Mouse (Mus musculus) adrenal gland, postnatal 10 days (tissue): ENCODE measurements at regions not wholly inside any gene's neighbourhood (a gene's known extent, or its start where the extent isn't known, plus 50 kb on each side); places are given as distances from the start of the nearest gene placed in this dataset.

Experiments used
- DNase-seq: peaks from one replicate; pipeline ENCODE4 v3.0.0; 2021; ENCODE audit warnings: mixed read lengths

DNA sequence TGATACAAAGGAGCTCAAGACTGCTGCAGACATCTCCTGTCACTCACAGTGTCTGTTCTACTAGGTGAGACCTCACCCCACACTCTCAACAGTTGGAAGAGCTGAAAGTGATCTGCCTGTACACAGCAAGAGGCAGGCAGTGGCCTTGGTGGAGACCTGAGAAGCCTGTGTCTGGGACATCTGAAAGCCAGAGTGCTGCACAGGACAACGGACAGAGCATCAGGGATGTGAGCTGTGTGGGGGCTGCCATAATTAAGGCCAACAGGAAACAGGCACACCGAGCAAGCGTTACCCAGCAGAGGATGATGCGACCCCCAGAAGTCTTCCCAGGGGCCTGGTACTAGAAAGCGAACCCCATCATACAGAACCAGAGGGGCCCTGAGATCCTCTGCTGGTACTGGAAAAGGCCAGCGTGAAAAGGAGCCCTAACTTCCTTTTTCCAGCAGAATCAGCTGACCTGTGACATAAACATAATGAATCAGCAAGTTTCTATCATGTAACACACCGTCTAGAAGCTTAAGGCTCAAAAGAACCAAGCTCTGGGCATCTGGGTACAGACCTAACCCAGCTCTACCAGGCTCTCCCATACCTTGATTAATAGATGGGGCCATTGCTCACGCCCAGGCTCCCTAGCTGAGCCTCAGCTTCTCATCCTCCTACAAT lies 105.7 kb downstream of the Plxna1 start:
- DNase-seq, result no peak

DNA sequence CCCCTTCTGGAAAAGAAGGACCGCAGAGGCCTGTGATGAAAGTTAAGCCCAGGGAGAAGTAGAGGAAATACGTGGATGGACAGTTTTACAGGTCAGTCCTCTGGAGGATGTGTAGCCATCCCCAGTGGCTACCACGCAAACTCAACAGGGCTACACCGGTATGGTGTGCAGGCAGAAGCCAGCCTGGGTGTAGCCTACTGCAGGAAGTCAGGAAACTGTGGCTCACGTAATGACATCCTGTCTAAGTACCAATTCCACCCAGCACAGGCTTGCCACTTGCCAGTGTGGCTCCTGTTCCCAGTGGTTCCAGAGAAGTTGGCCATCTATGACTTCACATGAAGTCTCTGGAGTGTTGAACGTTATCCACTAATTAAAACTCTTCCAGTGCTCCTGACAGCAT lies 105.0 kb downstream of the Plxna1 start:
- DNase-seq, result no peak

DNA sequence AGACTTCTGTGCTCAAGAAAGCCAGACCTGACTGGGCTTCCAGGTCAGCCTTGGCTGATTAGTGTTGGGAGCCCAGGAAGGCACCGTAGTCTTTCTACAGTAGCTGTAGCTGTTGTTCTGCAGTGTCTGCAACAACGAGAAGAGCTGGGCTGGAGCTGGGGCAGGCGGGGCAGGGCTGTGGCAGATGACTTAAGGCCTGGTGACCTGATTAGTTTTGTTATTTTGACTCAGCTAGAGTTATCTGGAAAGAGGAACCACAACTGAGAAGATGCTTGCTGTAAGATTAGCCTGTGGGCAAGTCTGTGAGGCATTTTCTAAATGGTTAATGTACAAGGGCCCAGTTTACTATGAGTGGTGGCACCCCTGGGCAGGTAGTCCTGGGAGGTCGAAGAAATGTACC lies 104.3 kb downstream of the Plxna1 start:
- no peak for DNase-seq

DNA sequence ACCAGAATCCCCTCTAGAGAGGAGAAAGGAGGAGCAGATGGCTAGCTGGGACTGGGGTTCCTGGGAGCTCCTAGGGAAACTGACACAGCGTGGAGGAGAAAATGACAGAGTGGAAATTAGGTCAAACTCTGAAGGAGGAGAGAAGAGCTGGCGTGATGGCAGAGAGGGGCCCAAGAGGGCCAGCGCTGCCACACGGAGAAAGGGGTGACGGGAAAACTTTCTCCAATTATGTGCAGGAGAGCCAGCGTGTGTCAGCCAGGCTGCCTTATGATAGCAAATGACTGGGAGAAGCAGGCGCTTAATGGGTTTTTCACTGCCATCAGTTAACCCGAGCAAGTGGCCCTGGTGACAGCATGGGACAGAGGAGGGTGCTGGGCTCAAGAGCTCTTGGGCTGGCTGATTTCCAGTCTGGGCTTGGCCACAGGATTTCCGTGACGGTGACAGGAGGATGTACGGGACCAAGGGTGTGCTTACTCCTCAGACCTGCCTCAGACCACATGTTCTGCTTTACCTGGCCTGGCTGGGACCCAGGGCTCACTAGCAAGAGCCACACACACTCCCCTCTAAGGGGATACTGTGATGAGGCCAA lies 102.9 kb downstream of the Plxna1 start:
- no peak for DNase-seq

DNA sequence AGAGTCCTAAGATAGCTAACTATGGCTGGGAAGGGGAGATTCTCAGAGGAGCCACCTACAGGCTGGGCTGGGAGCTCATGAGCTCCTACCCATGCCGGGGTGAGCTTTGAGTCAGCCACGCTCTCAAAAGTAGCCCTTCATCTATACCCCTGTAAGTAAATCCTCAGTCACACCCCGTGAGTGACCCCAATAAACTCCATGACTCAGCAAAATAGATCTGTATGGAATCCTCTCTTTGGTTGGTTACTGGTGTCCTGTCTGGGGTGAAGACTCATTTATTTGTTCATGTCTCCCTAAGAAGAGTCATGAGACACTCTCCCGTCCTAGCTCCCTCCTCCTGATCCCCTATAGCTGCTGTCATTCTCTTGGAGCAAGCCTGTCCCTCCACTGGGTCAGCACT lies 99.5 kb downstream of the Plxna1 start:
- no peak for DNase-seq

DNA sequence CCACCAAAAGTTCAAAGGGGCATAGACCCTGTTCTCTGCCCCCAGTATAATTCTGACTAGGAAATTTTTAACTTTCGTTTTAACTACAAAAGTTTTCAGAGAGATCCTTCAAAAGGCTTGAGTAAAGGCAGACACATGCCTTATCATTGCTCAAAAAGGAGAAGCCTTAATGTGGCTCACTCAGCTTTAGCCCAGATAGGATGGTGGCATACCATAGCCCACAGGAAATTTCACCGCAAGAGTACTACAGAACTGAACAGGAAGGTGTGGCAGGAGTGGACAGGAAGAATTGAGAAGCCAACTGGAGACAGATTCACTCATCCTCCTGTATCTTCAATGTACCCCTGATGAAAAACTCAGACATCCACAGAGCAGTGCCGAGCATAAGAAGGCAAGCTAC lies 97.1 kb downstream of the Plxna1 start:
- DNase-seq, result no peak
